Mouse (Mus musculus): Measurements from ENCODE around the gene Bak1. TPM values are rescaled to one million over a fixed set of nuclear protein-coding genes. Genes with fewer than 3 reads are reported as not detected.

The Bak1 gene
- polyA plus RNA-seq, 1 experiment: 14.3 TPM

DNA sequence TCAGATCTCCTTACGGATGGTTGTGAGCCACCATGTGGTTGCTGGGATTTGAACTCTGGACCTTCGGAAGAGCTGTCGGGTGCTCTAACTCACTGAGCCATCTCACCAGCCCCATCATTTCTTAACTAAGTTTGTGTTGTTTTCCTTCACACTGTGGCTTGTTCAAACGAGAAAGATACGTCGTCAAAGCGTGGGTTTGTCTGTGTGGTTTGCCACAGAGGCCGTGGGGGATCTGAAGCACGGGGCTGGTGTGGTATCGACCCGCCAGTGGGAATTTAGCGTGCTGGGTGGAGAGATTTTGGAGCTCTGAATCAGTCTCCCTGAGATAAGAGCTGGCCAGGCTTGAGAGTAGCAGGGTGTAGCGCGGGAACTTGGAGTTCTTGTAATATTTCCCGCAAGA is 30.5 kb downstream of the Bak1 start:
- H3K4me3 ChIP-seq (ENCODE audit: control insufficient read depth, low read depth, low read length): no peak overlapping the region
- no peaks in the 10 kb centered on the region for H3K27me3 ChIP-seq (ENCODE audit: control insufficient read depth, insufficient read depth, low read length)
- TF ChIP-seq POLR2A (IDR thresholded peaks at IDR 0.05; ENCODE audit: control insufficient read depth, low read depth, low read length) (no peak), CTCF (IDR thresholded peaks at IDR 0.05; ENCODE audit: control insufficient read depth, insufficient read depth, insufficient replicate concordance, low read depth, low read length) (no peak)
- peaks cover 6% of the 10 kb centered on the region for H3K4me1 ChIP-seq (ENCODE audit: control insufficient read depth, insufficient read depth, low read length)
- no peak overlapping the region for H3K27ac ChIP-seq (ENCODE audit: control insufficient read depth, insufficient read depth, low read depth, low read length)
- no peaks in the 10 kb centered on the region for H3K36me3 ChIP-seq (ENCODE audit: control insufficient read depth, insufficient read depth, low read length)

- no peak for TF ChIP-seq POLR2A (IDR thresholded peaks at IDR 0.05; ENCODE audit: control insufficient read depth, low read depth, low read length)
- TF ChIP-seq CTCF (IDR thresholded peaks at IDR 0.05; ENCODE audit: control insufficient read depth, insufficient read depth, insufficient replicate concordance, low read depth, low read length): no peak
- Histone ChIP-seq H3K4me3 (ENCODE audit: control insufficient read depth, low read depth, low read length) (no peak overlapping the region), H3K4me1 (ENCODE audit: control insufficient read depth, insufficient read depth, low read length) (peaks cover 6% of the 10 kb centered on the region), H3K36me3 (ENCODE audit: control insufficient read depth, insufficient read depth, low read length) (no peaks in the 10 kb centered on the region), H3K27me3 (ENCODE audit: control insufficient read depth, insufficient read depth, low read length) (no peaks in the 10 kb centered on the region), H3K27ac (ENCODE audit: control insufficient read depth, insufficient read depth, low read depth, low read length) (no peak overlapping the region)
Observed at GRCm38 (mm10) chr17:26997661-26998060, 31.1 kb downstream of the Bak1 start.

DNA sequence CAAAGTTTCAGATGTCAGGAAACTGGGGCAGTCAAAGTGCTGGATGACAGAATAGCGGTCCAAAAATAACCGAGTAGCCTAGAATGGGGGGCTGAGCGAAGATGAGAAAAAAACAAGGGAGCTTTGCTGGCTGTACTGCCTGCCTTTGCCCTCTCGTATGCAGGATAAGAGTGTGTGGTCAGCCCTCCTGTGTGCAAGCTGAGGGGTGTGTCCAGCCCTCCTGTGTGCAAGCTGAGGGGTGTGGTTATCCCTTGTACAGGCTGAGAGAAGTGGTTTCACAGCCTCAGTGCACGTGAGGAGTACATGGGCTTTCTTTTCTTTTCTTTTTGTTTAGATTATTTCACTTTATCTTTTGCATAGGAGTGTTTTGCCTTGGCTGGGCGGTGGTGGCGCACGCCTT is 33.2 kb downstream of the Bak1 start:
- TF ChIP-seq POLR2A (IDR thresholded peaks at IDR 0.05; ENCODE audit: control insufficient read depth, low read depth, low read length) (no peak), CTCF (IDR thresholded peaks at IDR 0.05; ENCODE audit: control insufficient read depth, insufficient read depth, insufficient replicate concordance, low read depth, low read length) (no peak)
- no peak overlapping the region for H3K27ac ChIP-seq (ENCODE audit: control insufficient read depth, insufficient read depth, low read depth, low read length)

DNA sequence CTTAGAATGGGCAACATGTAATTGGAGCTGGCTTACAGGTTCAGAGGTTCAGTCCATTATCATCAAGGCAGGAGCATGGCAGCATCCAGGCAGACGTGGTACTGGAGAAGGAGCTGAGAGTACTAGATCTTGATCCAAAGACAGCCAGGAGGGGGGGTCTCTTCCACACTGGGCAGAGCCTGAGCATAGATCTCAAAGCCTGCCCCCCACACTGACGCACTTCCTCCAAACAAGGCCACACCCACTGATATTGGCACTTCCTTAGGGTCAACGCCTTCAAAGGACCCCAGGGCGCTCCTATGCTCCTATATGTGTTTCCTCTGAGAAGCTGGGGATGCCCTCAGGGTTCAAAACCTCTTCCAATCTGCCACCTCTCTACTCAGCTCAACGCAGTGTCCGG is 33.8 kb downstream of the Bak1 start:
- no peaks in the 10 kb centered on the region for H3K36me3 ChIP-seq (ENCODE audit: control insufficient read depth, insufficient read depth, low read length)
- H3K27ac ChIP-seq (ENCODE audit: control insufficient read depth, insufficient read depth, low read depth, low read length): no peak overlapping the region
- peaks cover 5% of the 10 kb centered on the region for H3K4me1 ChIP-seq (ENCODE audit: control insufficient read depth, insufficient read depth, low read length)
- TF ChIP-seq CTCF (IDR thresholded peaks at IDR 0.05; ENCODE audit: control insufficient read depth, insufficient read depth, insufficient replicate concordance, low read depth, low read length) (no peak), POLR2A (IDR thresholded peaks at IDR 0.05; ENCODE audit: control insufficient read depth, low read depth, low read length) (no peak)
- no peaks in the 10 kb centered on the region for H3K27me3 ChIP-seq (ENCODE audit: control insufficient read depth, insufficient read depth, low read length)
- no peak overlapping the region for H3K4me3 ChIP-seq (ENCODE audit: control insufficient read depth, low read depth, low read length)

More for the DNA sequence above, 33.2 kb downstream of the Bak1 start:
- Histone ChIP-seq H3K4me3 (ENCODE audit: control insufficient read depth, low read depth, low read length) (no peak overlapping the region), H3K36me3 (ENCODE audit: control insufficient read depth, insufficient read depth, low read length) (no peaks in the 10 kb centered on the region), H3K4me1 (ENCODE audit: control insufficient read depth, insufficient read depth, low read length) (peaks cover 6% of the 10 kb centered on the region), H3K27me3 (ENCODE audit: control insufficient read depth, insufficient read depth, low read length) (no peaks in the 10 kb centered on the region)

DNA sequence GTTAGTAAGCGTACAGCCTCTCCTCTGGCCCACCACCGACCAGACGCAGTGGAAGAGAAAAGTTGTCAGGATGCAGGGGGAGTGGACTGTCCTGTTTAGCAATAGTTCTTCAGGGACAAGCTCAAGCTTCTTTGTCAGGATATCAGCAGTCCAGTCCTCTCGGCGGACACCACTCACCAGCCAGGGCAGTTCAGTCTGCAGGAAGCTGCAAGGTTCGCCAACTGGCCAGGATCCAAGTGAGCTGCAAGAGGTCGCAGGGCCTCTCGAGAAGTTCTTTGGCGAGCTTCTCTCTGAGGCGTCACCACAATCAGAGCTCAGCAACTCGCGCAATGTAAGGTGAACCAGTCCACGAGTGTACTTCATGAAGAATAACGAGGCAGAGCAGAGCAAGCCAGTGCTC is 34.4 kb downstream of the Bak1 start:
- H3K27ac ChIP-seq (ENCODE audit: control insufficient read depth, insufficient read depth, low read depth, low read length): no peak overlapping the region
- H3K4me1 ChIP-seq (ENCODE audit: control insufficient read depth, insufficient read depth, low read length): peaks cover 2% of the 10 kb centered on the region; the same call in 1 of the 2 replicates
- H3K4me3 ChIP-seq (ENCODE audit: control insufficient read depth, low read depth, low read length): no peak overlapping the region
- no peaks in the 10 kb centered on the region for H3K36me3 ChIP-seq (ENCODE audit: control insufficient read depth, insufficient read depth, low read length)
- no peaks in the 10 kb centered on the region for H3K27me3 ChIP-seq (ENCODE audit: control insufficient read depth, insufficient read depth, low read length)
- TF ChIP-seq CTCF (IDR thresholded peaks at IDR 0.05; ENCODE audit: control insufficient read depth, insufficient read depth, insufficient replicate concordance, low read depth, low read length): no peak
- TF ChIP-seq POLR2A (IDR thresholded peaks at IDR 0.05; ENCODE audit: control insufficient read depth, low read depth, low read length): no peak

DNA sequence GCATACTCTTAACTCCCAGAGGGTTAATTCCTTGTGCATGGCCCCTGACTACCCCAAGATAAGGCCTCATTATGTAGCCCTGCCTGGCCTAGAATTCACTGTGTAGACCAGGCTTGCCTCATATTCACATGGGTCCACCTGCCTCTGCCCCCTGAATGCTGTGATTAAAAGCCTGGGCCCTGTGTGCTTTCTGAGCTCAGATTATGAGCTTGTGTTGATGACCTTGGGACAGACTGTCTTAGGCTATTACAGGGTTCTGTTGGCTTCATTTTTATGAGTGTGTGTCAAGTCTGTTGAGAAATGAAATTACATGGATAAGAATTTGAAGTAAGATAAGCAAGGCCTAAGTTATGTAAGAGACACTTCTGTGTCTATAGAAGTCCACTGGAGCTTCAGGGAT is 38.3 kb downstream of the Bak1 start:
- Histone ChIP-seq H3K4me3 (ENCODE audit: control insufficient read depth, low read depth, low read length) (no peak overlapping the region), H3K27ac (ENCODE audit: control insufficient read depth, insufficient read depth, low read depth, low read length) (no peak overlapping the region), H3K36me3 (ENCODE audit: control insufficient read depth, insufficient read depth, low read length) (no peaks in the 10 kb centered on the region), H3K27me3 (ENCODE audit: control insufficient read depth, insufficient read depth, low read length) (no peaks in the 10 kb centered on the region), H3K4me1 (ENCODE audit: control insufficient read depth, insufficient read depth, low read length) (no peaks in the 10 kb centered on the region)
- TF ChIP-seq CTCF (IDR thresholded peaks at IDR 0.05; ENCODE audit: control insufficient read depth, insufficient read depth, insufficient replicate concordance, low read depth, low read length): no peak
- TF ChIP-seq POLR2A (IDR thresholded peaks at IDR 0.05; ENCODE audit: control insufficient read depth, low read depth, low read length): no peak

GRCm38 (mm10) chr17:26985503-26986179 is 43.2 kb downstream of the Bak1 start:
- no peaks in the 10 kb centered on the region for H3K36me3 ChIP-seq (ENCODE audit: control insufficient read depth, insufficient read depth, low read length)
- H3K27me3 ChIP-seq (ENCODE audit: control insufficient read depth, insufficient read depth, low read length): no peaks in the 10 kb centered on the region
- no peak for TF ChIP-seq CTCF (IDR thresholded peaks at IDR 0.05; ENCODE audit: control insufficient read depth, insufficient read depth, insufficient replicate concordance, low read depth, low read length)
- no peak for TF ChIP-seq POLR2A (IDR thresholded peaks at IDR 0.05; ENCODE audit: control insufficient read depth, low read depth, low read length)
- H3K4me3 ChIP-seq (ENCODE audit: control insufficient read depth, low read depth, low read length): no peak overlapping the region
- H3K27ac ChIP-seq (ENCODE audit: control insufficient read depth, insufficient read depth, low read depth, low read length): no peak overlapping the region
- no peaks in the 10 kb centered on the region for H3K4me1 ChIP-seq (ENCODE audit: control insufficient read depth, insufficient read depth, low read length)

Data from testis, adult 2 months (tissue).